Mouse (Mus musculus) limb, embryonic 12.5 days (tissue): Measurements from ENCODE around the gene Fmnl3. TPM values are rescaled to one million over a fixed set of nuclear protein-coding genes. Genes with fewer than 3 reads are reported as not detected.
"Not testable (repeated sequence)": the region's sequence is repeated elsewhere in the genome, so short reads cannot be mapped to it uniquely, and the experiment has no call there.

Experiments used
- ATAC-seq: fragments of 200-750 bp; cut with Nextera tagmentation; 2 replicates; pipeline ENCODE4 v1.8.0; 2017; ENCODE audit warnings: low read depth, moderate TSS enrichment; ENCODE audit not compliant: insufficient number of reproducible peaks, insufficient read depth, low FRiP score, low TSS enrichment
- H3K27ac ChIP-seq: fragments of 300-500 bp; sonication (generic); 2 replicates; pipeline ENCODE4 v1.5.1; 2016; ENCODE audit warnings: mild to moderate bottlenecking, moderate library complexity
- H3K27me3 ChIP-seq: fragments of 300-500 bp; sonication (generic); 2 replicates; pipeline ENCODE4 v1.6.1; 2016; ENCODE audit warnings: mild to moderate bottlenecking, moderate library complexity
- H3K36me3 ChIP-seq: fragments of 300-500 bp; sonication (generic); 2 replicates; pipeline ENCODE4 v1.6.1; 2016; ENCODE audit warnings: mild to moderate bottlenecking, moderate library complexity
- H3K4me1 ChIP-seq: fragments of 300-500 bp; sonication (generic); replicated peaks from 2 replicates; pipeline ENCODE4 v1.6.1; 2016
- H3K4me2 ChIP-seq: fragments of 300-500 bp; sonication (generic); 2 replicates; pipeline ENCODE4 v1.6.1; 2016; ENCODE audit warnings: mild to moderate bottlenecking, moderate library complexity
- H3K4me3 ChIP-seq: fragments of 300-500 bp; sonication (generic); replicated peaks from 2 replicates; pipeline ENCODE4 v1.5.1; 2016; ENCODE audit warnings: mild to moderate bottlenecking
- H3K9ac ChIP-seq: fragments of 300-500 bp; sonication (generic); replicated peaks from 2 replicates; pipeline ENCODE4 v1.6.1; 2016; ENCODE audit warnings: mild to moderate bottlenecking, moderate library complexity
- H3K9me3 ChIP-seq: fragments of 300-500 bp; sonication (generic); 2 replicates; pipeline ENCODE4 v1.6.1; 2016; ENCODE audit warnings: mild to moderate bottlenecking, moderate library complexity
- WGBS: fragments of 180-500 bp; shearing (Covaris S2); methylation state at CpG from one replicate; pipeline ENCODE4 v1.1.7; 2016; 5-methylcytosine and 5-hydroxymethylcytosine counted together
- polyA plus RNA-seq: library from polyadenylated mRNA; unstranded; fragments of >200 nt; fragmentation: Nextera tagmentation; extraction: Ambion mirVana; gene quantifications from 2 replicates; pipeline ENCODE4 v1.2.1, GENCODE M21; 2016

Gene Fmnl3
- polyA plus RNA-seq, 1 experiment from 2014 or later, result 33.6 TPM

DNA sequence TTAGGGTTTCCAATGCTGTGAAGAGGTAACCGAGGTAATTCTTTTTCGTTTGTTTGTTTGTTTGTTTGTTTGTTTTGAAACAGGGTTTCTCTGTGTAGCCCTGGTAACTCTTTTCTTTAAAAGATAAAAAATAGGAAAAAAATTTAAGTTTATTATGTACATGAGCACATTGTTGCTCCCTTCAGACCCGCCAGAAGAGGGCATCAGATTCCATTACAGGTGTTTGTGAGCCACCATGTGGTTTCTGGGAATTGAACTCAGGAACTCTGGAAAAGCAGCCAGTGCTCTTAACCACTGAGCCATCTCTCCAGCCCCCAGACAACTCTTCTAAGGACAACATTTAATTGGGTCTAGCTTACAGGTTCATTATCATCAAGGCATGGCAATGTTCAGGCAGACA lies 15.8 kb upstream of the Fmnl3 start:
- not testable (repeated sequence) for H3K27me3 ChIP-seq, ATAC-seq, H3K27ac ChIP-seq, H3K4me3 ChIP-seq, H3K9ac ChIP-seq, H3K36me3 ChIP-seq, H3K4me2 ChIP-seq, H3K9me3 ChIP-seq
- WGBS, result 68% methylated on average over 3 of the region's 3 CpGs
- H3K4me1 ChIP-seq, result peaks cover 12% of the 10 kb centered on the region

DNA sequence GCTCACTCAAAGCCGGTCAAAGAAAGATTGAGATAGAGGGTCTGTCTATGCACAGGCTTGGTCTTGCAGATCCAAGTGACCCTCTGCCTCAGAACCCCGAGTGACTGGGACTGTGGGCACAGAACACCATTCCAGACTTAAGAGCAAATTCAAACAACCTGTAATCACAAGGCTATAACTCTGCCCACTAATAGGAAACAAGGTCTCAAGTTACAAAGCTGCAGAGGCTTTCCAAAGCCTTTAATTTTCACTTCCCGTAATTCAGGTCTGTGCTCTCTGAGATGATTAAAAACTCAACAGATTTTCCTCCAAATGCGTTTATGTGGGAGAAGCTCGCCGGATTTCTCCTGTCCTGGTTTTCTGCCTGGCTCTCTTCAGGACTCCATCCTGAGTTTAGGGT lies 13.8 kb upstream of the Fmnl3 start:
- H3K4me1 ChIP-seq, result peaks cover 12% of the 10 kb centered on the region
- no peak for ATAC-seq
- H3K4me2 ChIP-seq, result no peak overlapping the region
- no peaks in the 10 kb centered on the region for H3K9me3 ChIP-seq
- peak overlapping the region; percentile 32; the same call in 1 of the 2 replicates for H3K27ac ChIP-seq
- no peaks in the 10 kb centered on the region for H3K27me3 ChIP-seq
- WGBS, result 13% methylated on average over 6 of the region's 6 CpGs
- H3K9ac ChIP-seq, result no peak overlapping the region
- H3K36me3 ChIP-seq, result no peaks in the 10 kb centered on the region
- H3K4me3 ChIP-seq, result no peak overlapping the region

DNA sequence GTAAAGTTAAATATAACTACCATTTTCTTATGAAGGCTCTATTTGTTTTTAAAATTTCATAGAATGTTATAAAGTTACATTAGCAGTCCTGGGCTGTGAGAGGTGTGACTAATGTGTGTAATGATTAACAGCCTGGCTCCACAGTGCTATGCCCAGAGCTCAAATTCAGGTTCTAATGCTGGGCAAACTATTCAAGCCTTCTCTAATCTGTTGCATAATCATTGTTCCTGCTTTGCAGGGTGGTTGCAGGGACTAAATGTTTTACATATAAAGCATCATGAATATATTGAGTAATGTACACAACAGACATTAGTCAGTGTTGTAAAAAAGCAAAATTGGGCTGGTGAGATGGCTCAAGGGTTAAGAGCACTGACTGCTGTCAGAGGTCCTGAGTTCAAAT lies 12.6 kb upstream of the Fmnl3 start:
- Histone ChIP-seq H3K27ac (no peak overlapping the region), H3K9ac (no peak overlapping the region), H3K4me3 (no peak overlapping the region), H3K4me1 (peaks cover 12% of the 10 kb centered on the region), H3K36me3 (no peaks in the 10 kb centered on the region), H3K9me3 (peaks cover 5% of the 10 kb centered on the region; the same call in 1 of the 2 replicates), H3K27me3 (no peaks in the 10 kb centered on the region), H3K4me2 (no peak overlapping the region)
- no peak for ATAC-seq

DNA sequence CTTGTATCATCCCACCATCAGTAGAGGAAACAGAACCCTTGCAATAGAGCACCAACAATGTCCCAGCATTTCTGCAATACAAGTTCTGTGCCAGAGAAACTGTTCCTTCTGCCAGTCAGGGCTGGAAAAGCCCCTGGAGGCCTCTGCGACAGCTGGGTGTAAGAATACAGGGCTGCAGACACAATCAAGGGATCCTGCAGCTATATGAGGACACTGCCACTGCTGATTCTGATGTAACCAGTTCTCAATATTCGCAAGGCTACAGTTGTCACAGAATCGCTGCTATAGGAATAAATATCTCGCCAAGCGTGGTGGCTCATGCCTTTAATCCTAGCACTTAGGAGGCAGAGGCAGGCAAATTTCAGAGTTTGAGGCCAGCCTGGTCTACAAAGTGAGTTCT lies 6.0 kb upstream of the Fmnl3 start:
- no peaks in the 10 kb centered on the region for H3K27me3 ChIP-seq
- ATAC-seq, result no peak
- 88% methylated on average over 5 of the region's 5 CpGs for WGBS
- no peak overlapping the region for H3K4me3 ChIP-seq
- no peaks in the 10 kb centered on the region for H3K4me1 ChIP-seq
- H3K27ac ChIP-seq, result no peak overlapping the region
- no peak overlapping the region for H3K4me2 ChIP-seq
- no peak overlapping the region for H3K9ac ChIP-seq
- H3K36me3 ChIP-seq, result no peaks in the 10 kb centered on the region
- H3K9me3 ChIP-seq, result peaks cover 5% of the 10 kb centered on the region; the same call in 1 of the 2 replicates

DNA sequence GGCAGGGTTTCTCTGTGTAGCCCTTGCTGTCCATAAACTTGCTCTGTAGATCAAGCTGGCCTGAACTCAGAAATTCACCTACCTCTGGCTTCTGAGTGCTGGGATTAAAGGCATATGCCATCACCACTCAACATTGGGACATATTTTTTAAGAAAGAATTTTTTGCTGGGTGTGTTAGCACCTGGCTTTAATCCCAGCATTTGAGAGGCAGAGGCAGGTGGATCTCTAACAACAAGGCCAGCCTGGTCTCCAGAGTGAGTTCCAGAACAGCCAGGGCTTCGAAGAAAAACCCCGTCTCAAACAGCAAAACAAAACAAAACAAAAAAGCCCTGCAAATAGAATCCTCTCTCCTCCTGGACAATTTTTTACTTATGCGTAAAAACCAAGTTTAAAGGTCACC lies 5.3 kb upstream of the Fmnl3 start:
- Histone ChIP-seq H3K27me3 (no peaks in the 10 kb centered on the region), H3K4me2 (no peak overlapping the region), H3K36me3 (no peaks in the 10 kb centered on the region), H3K27ac (no peak overlapping the region), H3K9me3 (peaks cover 5% of the 10 kb centered on the region; the same call in 1 of the 2 replicates), H3K4me3 (no peak overlapping the region), H3K9ac (no peak overlapping the region), H3K4me1 (peaks cover 1% of the 10 kb centered on the region; the same call in 1 of the 2 replicates)
- whole genome bisulfite sequencing, result 91% methylated on average over 3 of the region's 3 CpGs
- ATAC-seq, result no peak

DNA sequence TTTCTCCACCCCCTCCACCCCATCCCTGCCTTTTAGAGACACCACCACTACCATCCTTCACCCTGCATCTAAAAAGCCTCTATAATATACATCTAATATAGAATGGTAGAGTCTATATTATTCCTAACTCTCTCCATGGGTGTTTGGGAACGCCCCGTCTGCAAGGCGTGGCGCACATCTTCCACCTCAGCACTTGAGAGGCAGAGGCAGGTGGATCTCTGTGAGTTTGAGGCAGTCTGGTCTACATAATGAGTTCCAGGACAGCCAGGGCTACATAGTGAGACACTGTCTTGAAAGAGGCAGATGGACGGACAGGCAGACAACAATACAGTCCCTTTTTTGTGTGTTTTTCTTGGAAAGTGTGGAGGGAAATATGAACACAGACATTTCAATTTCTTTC lies 4.8 kb upstream of the Fmnl3 start:
- no peak for ATAC-seq
- peaks cover 5% of the 10 kb centered on the region; the same call in 1 of the 2 replicates for H3K9me3 ChIP-seq
- no peak overlapping the region for H3K4me2 ChIP-seq
- H3K4me1 ChIP-seq, result peaks cover 2% of the 10 kb centered on the region; the same call in 1 of the 2 replicates
- no peak overlapping the region for H3K4me3 ChIP-seq
- no peak overlapping the region for H3K9ac ChIP-seq
- no peak overlapping the region for H3K27ac ChIP-seq
- H3K27me3 ChIP-seq, result no peaks in the 10 kb centered on the region
- 92% methylated on average over 5 of the region's 5 CpGs for WGBS
- no peaks in the 10 kb centered on the region for H3K36me3 ChIP-seq

DNA sequence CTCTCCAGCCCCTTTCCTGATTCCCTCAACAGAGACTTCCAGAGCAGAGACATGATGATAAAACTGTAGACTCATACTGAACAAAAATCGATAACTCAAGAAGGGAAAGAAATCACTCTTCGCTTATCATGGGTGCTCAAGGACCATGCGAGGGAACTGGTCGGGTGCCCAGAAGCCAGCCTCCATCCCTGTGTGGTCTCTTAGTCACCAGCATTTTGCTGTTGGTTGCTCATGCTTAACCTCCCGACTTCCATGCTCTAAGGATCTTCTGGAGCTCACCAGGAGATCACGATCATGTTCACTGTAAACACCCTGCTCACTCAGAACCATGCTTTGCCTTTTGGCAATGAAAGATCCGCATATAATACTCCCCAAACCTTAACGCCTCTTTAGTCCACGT lies 2.5 kb upstream of the Fmnl3 start:
- Histone ChIP-seq H3K4me1 (peaks cover 18% of the 10 kb centered on the region), H3K27ac (no peak overlapping the region), H3K9ac (no peak overlapping the region), H3K4me3 (no peak overlapping the region), H3K27me3 (no peaks in the 10 kb centered on the region), H3K4me2 (no peak overlapping the region), H3K36me3 (no peaks in the 10 kb centered on the region), H3K9me3 (no peaks in the 10 kb centered on the region)
- 87% methylated on average over 9 of the region's 9 CpGs for WGBS
- no peak for ATAC-seq

DNA sequence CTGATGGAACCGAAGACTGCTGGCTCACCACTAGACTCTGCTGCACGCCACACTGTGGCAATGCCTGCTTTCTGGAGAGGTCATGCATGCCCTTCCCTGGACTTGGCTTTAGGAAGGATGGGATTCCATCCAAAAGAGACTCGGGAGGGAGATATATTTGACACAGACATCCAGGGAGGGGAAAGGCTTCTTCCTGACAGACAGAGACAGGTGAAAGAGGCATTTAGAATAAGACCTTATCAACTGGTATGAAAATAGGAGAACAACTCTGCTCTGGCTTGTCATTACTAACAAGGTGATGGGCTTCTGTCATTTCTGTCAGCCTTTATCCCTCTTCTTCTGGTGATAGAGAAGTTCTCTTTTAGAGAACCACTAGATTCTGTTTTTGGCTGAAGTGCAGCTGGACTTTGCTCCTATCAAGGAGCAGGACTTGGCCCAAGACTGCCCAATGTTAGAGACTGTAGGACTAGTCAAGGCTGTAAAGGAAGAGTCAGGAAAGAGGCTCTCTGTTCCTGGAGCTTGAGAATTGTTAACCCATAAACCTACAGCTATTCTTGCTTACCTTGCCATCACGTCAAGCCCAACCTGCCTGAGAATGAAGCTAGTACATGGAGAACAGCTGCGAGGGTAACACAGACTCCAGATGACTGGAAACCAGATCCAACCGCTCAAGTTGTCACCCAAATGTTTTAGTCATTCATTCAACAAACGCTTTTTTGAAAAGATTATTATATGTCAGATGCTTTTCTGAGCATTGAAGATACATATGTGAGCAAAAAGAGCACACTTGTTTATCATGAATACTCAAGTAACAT lies 1.5 kb upstream of the Fmnl3 start:
- 87% methylated on average over 7 of the region's 7 CpGs for WGBS
- ATAC-seq, result no peak

DNA sequence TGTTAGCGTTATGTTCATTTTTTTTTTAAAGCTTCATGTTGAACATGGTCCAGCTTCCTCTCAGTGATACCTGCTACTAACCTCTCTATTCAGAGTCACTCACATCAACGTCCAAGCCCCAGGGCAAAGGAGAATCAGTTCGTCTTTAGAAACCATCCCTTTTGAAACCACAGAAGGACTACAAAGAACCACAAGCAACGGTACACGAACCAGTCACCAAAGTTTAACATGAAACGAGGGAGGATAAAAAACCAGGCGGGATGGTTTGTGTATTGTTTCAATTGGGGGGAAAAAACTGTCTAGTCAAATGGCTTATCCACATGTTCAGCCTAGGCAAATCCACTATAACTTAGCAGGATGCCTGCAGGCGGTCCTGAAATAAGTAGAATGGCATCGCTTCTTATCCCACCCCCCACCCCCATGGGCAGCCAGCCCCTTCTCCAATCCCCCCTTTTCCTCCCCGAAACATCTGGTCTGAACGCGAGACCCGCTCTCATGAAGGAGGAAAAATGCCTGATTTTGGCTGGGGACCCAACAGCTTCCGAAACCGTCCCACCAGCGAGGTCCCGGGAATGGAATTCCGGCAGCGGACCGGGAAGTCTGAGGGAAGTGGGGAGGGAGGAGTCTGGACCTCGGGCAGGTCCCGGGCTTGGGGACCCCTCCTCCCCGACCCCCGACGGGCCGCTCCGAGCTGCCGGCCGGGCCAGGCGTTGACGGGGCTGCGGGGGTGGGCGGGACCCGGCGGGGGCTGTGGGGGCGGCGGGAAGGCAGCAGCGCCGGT lies 701 bp downstream of the Fmnl3 start:
- peaks cover 27% of the 10 kb centered on the region for H3K4me1 ChIP-seq
- peak overlapping the region; percentile 98 for H3K27ac ChIP-seq
- H3K27me3 ChIP-seq, result no peaks in the 10 kb centered on the region
- H3K36me3 ChIP-seq, result peaks cover 5% of the 10 kb centered on the region; the same call in 1 of the 2 replicates
- H3K4me3 ChIP-seq, result peak overlapping the region; percentile 87
- ATAC-seq, result peak; percentile 54; the same call in 1 of the 2 replicates
- H3K9ac ChIP-seq, result peak overlapping the region; percentile 93
- peak overlapping the region; percentile 70 for H3K4me2 ChIP-seq
- WGBS, result 2% methylated on average over 38 of the region's 39 CpGs
- no peaks in the 10 kb centered on the region for H3K9me3 ChIP-seq

More for the DNA sequence above, 1.5 kb upstream of the Fmnl3 start:
- no peak overlapping the region for H3K27ac ChIP-seq
- H3K27me3 ChIP-seq, result no peaks in the 10 kb centered on the region
- H3K9me3 ChIP-seq, result no peaks in the 10 kb centered on the region
- H3K4me3 ChIP-seq, result no peak overlapping the region
- no peak overlapping the region for H3K4me2 ChIP-seq
- peaks cover 18% of the 10 kb centered on the region for H3K4me1 ChIP-seq
- no peaks in the 10 kb centered on the region for H3K36me3 ChIP-seq
- H3K9ac ChIP-seq, result no peak overlapping the region

DNA sequence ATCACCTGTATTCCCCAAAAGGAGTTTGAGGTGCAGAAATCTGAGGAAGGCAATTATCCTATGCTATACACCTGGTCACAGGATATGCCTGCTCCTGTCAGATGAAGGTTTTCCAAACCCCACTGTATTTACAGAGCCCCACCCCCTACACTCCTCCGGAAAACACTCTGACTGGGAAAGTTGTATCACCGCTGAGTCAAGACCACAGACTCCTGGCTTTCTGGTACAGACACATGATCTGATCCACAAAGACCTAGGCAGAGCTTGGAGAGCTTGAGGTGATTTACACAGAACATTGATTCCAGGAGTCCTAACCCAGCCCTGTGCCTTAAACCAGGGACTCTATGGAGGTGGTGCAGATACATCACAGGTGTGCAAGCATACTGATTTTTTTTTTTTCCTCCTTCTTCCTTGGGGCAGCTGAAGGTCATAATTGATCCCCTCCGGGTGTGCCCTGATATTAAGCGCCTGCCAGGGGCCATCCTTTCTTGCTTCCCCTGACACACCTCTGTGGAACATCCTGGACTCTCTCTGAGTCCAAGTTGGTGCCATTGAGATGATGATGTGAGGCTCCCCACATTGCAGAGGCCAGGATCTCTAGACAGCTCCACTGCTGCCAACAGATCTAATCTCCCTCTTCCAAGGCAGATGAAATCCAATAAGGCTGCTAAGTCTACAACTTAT lies 1.6 kb downstream of the Fmnl3 start:
- Histone ChIP-seq H3K4me1 (peaks cover 33% of the 10 kb centered on the region), H3K9me3 (no peaks in the 10 kb centered on the region), H3K9ac (peak overlapping the region; percentile 93; the same call in 1 of the 2 replicates), H3K27me3 (no peaks in the 10 kb centered on the region), H3K4me2 (peak overlapping the region; percentile 70), H3K27ac (0 out of 2 replicates have a peak overlapping the region, but pooled peaks have one; percentile 98), H3K4me3 (peak overlapping the region; percentile 87), H3K36me3 (peaks cover 6% of the 10 kb centered on the region; the same call in 1 of the 2 replicates)
- no peak for ATAC-seq
- WGBS, result 45% methylated on average over 4 of the region's 4 CpGs

DNA sequence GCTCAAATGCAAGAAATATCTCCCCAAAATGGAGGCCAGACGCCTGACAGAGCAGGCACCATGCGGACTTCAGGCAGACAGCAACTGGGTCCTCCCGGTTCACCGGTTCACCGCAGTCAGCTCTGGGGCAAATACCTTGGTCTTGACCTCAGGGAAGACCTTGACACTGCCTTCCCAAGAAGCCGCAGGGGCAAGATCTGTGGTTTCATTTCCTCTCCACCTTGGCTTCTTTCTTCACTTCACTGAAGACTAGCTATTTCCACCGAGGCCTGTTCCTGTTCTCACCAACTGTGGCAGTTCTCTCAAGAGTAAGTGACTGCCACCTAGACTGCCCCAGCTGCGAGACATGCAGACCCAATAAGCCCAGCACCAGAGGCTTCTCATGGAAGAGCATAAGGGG lies 5.4 kb downstream of the Fmnl3 start:
- H3K36me3 ChIP-seq, result peaks cover 12% of the 10 kb centered on the region; the same call in 1 of the 2 replicates
- WGBS, result 73% methylated on average over 8 of the region's 8 CpGs
- H3K4me3 ChIP-seq, result no peak overlapping the region
- 0 out of 2 replicates have a peak overlapping the region, but pooled peaks have one; percentile 29 for H3K27ac ChIP-seq
- H3K9ac ChIP-seq, result no peak overlapping the region
- ATAC-seq, result no peak
- H3K9me3 ChIP-seq, result no peaks in the 10 kb centered on the region
- H3K4me1 ChIP-seq, result peaks cover 37% of the 10 kb centered on the region
- no peak overlapping the region for H3K4me2 ChIP-seq
- H3K27me3 ChIP-seq, result no peaks in the 10 kb centered on the region
